Mouse (Mus musculus) hindbrain, embryonic 13.5 days (tissue): ENCODE results near the gene Kif18a. TPM values are rescaled to one million over a fixed set of nuclear protein-coding genes. Genes with fewer than 3 reads are reported as not detected.

ENCODE experiments used
- ATAC-seq: fragments of 200-750 bp; cut with Nextera tagmentation; 2 replicates; pipeline ENCODE4 v1.8.0; 2017; ENCODE audit warnings: moderate TSS enrichment; ENCODE audit not compliant: low FRiP score
- H3K27ac ChIP-seq: fragments of 300-500 bp; sonication (generic); 2 replicates; pipeline ENCODE4 v1.5.1; 2015; ENCODE audit warnings: inconsistent platforms, mild to moderate bottlenecking, moderate library complexity
- H3K27me3 ChIP-seq: fragments of 300-500 bp; sonication (generic); 2 replicates; pipeline ENCODE4 v1.6.1; 2015; ENCODE audit warnings: mild to moderate bottlenecking, inconsistent platforms
- H3K36me3 ChIP-seq: fragments of 300-500 bp; sonication (generic); 2 replicates; pipeline ENCODE4 v1.6.1; 2015; ENCODE audit warnings: mild to moderate bottlenecking, inconsistent platforms
- H3K4me1 ChIP-seq: fragments of 300-500 bp; sonication (generic); replicated peaks from 2 replicates; pipeline ENCODE4 v1.6.1; 2015; ENCODE audit warnings: inconsistent platforms
- H3K4me2 ChIP-seq: fragments of 300-500 bp; sonication (generic); 2 replicates; pipeline ENCODE4 v1.6.1; 2015; ENCODE audit warnings: inconsistent platforms, mild to moderate bottlenecking, moderate library complexity
- H3K4me3 ChIP-seq: fragments of 300-500 bp; sonication (generic); 2 replicates; pipeline ENCODE4 v1.5.1; 2015; ENCODE audit warnings: mild to moderate bottlenecking, inconsistent platforms
- H3K9ac ChIP-seq: fragments of 300-500 bp; sonication (generic); 2 replicates; pipeline ENCODE4 v1.6.1; 2015; ENCODE audit warnings: mild to moderate bottlenecking, inconsistent platforms
- H3K9me3 ChIP-seq: fragments of 300-500 bp; sonication (generic); 2 replicates; pipeline ENCODE4 v1.6.1; 2016; ENCODE audit warnings: inconsistent platforms
- WGBS: fragments of 180-500 bp; shearing (Covaris S2); methylation state at CpG from one replicate; pipeline ENCODE4 v1.1.7; 2015; 5-methylcytosine and 5-hydroxymethylcytosine counted together
- polyA plus RNA-seq: library from polyadenylated mRNA; unstranded; fragments of >200 nt; fragmentation: Nextera tagmentation; extraction: Ambion mirVana; gene quantifications from 2 replicates; pipeline ENCODE4 v1.2.1, GENCODE M21; 2015

Gene Kif18a
- polyA plus RNA-seq, result 6.6 and 7.9 TPM in 2 replicates

DNA sequence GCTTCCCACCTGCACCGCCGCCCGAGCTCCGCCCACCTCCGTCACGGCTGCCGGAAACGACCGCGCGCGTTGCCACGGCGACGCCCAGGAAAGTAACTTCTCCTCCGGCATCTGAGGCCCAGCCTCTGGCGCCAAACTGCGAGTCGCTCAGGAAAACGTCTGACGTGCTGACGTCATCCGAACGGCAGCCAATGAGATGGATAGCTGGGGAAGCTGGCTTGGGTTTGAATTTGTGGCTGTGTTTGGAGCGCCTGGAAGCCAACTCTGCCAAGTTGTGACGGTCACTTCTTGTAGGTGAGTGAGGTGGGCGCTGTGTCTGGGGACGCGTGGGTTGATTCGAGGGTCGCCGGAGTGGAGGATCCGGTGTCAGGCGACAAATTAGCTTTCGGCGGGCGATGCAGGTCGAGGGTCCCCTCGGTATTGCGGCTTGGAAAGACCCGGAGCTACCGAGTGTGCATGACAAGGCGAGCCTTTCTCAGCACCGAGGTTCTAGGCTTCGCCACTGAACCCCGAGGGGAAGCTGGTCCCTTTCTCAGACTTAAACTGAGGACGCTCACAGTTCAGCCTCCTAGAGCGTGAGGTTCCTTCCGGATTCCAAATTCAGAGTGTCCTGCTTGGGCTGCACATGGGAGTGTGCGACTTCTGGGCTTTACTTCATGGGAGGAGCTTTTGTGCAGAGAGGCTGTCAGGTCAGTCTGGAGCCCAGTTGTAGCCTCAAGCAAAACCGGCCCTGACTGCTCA lies at the start of gene Kif18a, which contains the start of gene Mettl15:
Gene Kif18a, plus strand, starts transcription at position 139 of the 741 bp plus-strand sequence.
Gene Mettl15, minus strand, starts transcription at position 149 of the 741 bp plus-strand sequence.
- peak within 1 kb of the TSS; percentile 74 for H3K9ac ChIP-seq
- no peaks in the 10 kb centered on the region for H3K9me3 ChIP-seq
- no peaks in the 10 kb centered on the region for H3K27me3 ChIP-seq
- peaks cover 14% of the 10 kb centered on the region for H3K4me1 ChIP-seq
- H3K27ac ChIP-seq, result peak within 1 kb of the TSS; percentile 77
- under 1% methylated on average over 51 of the region's 51 CpGs for WGBS
- H3K36me3 ChIP-seq, result no peaks in the 10 kb centered on the region
- H3K4me3 ChIP-seq, result peak within 1 kb of the TSS; percentile 67
- peak; percentile 99 for ATAC-seq
- peak within 1 kb of the TSS; percentile 92 for H3K4me2 ChIP-seq

DNA sequence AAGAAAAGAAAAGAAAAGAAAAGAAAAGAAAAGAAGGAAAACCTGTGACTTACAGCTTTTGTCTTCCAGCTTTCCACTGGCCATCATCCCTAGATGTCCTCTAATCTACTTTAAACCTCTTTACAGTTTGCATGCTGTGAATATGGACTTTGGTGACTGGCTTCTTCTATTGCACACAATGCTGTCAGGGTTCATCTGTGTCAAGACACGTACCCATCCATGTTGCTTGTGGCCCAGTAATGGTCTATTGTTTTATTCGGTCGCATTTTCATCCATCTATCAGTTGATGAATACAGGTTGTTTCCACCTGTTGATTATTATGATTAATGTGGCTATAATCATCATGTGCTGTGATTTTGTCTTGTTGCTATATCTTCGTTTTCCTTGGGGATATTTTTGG lies 46.7 kb upstream of the Kif18a start:
- Histone ChIP-seq H3K36me3 (no peaks in the 10 kb centered on the region), H3K9me3 (no peaks in the 10 kb centered on the region), H3K4me2 (no peak overlapping the region), H3K9ac (no peak overlapping the region), H3K27me3 (no peaks in the 10 kb centered on the region), H3K27ac (no peak overlapping the region), H3K4me1 (no peaks in the 10 kb centered on the region), H3K4me3 (no peak overlapping the region)
- 83% methylated on average over 4 of the region's 4 CpGs for WGBS
- no peak for ATAC-seq

DNA sequence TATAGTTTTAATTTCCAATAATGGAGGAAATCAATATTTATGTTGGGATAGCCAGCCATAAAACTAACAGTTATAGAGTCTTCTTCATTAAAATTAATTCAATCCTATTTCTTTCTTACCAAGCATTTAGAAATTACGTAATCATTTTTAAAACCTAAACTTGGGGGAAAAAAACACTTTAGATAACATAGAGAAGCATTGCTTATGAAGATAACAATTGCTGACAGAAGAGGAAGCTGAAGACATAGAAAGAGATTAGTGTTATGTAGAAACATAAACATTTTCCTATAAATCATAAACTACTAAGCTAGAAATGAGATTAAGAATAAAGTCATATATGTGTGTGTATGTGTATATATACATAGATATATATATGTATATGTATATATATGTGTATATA lies 44.8 kb upstream of the Kif18a start:
- Histone ChIP-seq H3K4me3 (no peak overlapping the region), H3K9me3 (no peaks in the 10 kb centered on the region), H3K9ac (no peak overlapping the region), H3K4me2 (no peak overlapping the region), H3K27ac (no peak overlapping the region), H3K36me3 (no peaks in the 10 kb centered on the region), H3K27me3 (no peaks in the 10 kb centered on the region), H3K4me1 (no peaks in the 10 kb centered on the region)
- ATAC-seq, result no peak
- 96% methylated on average over 1 of the region's 1 CpGs for WGBS

DNA sequence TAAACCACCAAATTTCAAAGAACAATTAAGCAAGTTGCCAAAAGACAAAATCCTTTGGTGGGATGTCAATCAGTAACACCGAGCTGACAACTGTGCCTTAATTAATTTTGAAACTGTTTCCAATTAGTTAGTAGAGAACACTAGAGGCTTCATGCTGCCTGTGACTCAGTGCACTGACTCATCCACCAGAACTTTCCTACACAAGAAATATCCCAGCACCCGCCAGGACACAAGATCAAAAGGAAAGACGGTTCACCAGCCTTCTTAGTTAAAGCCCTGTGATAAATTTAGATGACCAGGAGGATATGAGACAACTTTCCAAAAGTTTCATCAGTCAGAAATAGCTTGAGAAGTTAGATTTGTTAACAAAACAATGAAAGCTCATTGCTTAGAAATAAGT lies 38.6 kb upstream of the Kif18a start:
- ATAC-seq, result no peak

DNA sequence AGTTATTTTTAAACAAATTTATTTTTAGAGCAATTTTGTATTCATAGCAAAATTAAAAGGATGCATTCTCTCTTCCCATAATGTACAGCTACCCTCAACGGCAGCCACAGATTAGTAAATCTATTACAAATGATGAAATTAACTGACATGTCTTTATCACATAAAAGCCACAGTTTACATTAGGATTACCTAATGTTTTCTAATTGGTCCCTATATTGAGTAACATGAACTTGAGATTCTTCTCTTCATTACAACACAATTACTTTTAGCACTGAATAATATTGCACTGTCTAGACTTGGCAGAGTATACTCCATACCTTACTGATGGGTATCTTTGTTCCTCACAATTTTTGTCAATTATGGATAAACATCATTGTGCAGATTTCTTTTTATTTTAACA lies 17.8 kb upstream of the Kif18a start:
- ATAC-seq, result no peak
- Histone ChIP-seq H3K27ac (no peak overlapping the region), H3K27me3 (no peaks in the 10 kb centered on the region), H3K4me1 (no peaks in the 10 kb centered on the region), H3K4me3 (no peak overlapping the region), H3K9me3 (no peaks in the 10 kb centered on the region), H3K4me2 (no peak overlapping the region), H3K9ac (no peak overlapping the region), H3K36me3 (no peaks in the 10 kb centered on the region)
- 92% methylated on average over 1 of the region's 1 CpGs for WGBS

More for the DNA sequence above, 38.6 kb upstream of the Kif18a start:
- no peaks in the 10 kb centered on the region for H3K4me1 ChIP-seq
- H3K9me3 ChIP-seq, result no peaks in the 10 kb centered on the region
- no peak overlapping the region for H3K4me3 ChIP-seq
- H3K27ac ChIP-seq, result no peak overlapping the region
- H3K9ac ChIP-seq, result no peak overlapping the region
- 71% methylated on average over 3 of the region's 3 CpGs for WGBS
- H3K36me3 ChIP-seq, result no peaks in the 10 kb centered on the region
- no peak overlapping the region for H3K4me2 ChIP-seq
- H3K27me3 ChIP-seq, result no peaks in the 10 kb centered on the region

DNA sequence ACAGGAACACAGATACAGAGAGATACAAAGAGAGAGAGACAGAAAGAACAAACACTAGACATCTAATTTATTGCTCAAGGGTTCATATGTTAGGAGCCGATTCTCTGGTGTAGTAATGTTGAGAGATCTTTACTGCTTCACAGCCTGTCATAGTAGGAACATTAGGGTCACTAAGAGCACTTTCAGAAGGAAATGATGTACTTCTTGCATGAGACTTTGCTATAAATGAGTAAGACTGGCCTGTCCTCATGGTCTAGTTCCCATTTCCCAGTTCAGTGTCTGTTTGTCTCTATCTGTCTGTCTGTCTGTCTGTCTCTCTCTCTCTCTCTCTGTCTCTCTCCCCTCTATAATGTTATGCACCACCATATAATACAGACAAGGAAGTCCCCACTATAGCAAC lies 7.4 kb upstream of the Kif18a start:
- Histone ChIP-seq H3K9ac (no peak overlapping the region), H3K9me3 (no peaks in the 10 kb centered on the region), H3K4me2 (no peak overlapping the region), H3K4me1 (peaks cover 7% of the 10 kb centered on the region), H3K27me3 (no peaks in the 10 kb centered on the region), H3K4me3 (no peak overlapping the region), H3K36me3 (no peaks in the 10 kb centered on the region), H3K27ac (no peak overlapping the region)
- ATAC-seq, result no peak
- 92% methylated on average over 1 of the region's 1 CpGs for WGBS

DNA sequence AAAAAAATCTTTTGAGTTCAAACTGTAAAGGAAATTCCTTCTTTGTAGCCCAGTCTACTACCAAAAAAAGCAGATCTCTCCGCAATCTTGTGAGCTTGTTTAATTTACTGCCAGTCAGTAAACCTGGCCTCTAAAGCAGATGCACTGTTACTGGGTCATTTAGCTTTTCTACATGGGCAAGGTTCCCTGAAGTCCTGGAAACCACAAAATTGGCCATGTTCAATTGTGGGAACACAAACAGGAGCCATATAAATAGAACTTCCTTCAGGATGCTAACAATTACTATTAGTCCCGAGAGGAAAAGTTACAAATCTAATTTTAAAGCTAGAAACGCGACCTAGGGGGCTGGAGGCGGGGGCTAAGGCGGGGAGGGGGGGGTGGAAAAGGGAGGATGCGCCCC lies 2.9 kb upstream of the Kif18a start:
- no peaks in the 10 kb centered on the region for H3K27me3 ChIP-seq
- H3K9me3 ChIP-seq, result no peaks in the 10 kb centered on the region
- H3K4me2 ChIP-seq, result peak overlapping the region; percentile 54
- H3K27ac ChIP-seq, result no peak overlapping the region
- peak overlapping the region; percentile 59 for H3K9ac ChIP-seq
- 7% methylated on average over 7 of the region's 7 CpGs for WGBS
- no peak for ATAC-seq
- peak overlapping the region; percentile 42 for H3K4me3 ChIP-seq
- H3K4me1 ChIP-seq, result peaks cover 14% of the 10 kb centered on the region
- H3K36me3 ChIP-seq, result no peaks in the 10 kb centered on the region

DNA sequence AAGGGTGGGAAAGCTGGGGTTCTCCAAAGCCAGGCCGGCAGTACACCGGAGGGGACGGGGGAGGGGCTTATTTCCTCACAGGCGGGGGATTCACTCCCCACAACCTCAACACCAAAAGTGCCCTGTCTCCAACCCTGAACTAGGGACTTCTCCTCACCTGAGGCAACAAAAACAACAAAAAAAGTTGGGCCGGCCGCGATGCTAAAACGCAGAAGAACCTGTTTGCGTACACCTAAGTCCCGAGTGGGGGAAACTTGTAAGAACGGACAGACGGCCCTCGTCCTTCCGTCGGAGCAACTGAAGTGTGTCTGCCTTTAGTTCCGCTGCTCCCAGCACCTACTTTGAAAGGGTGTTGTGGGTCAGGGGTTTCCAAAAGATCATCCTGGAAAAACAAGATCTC lies 2.5 kb upstream of the Kif18a start:
- Histone ChIP-seq H3K4me1 (peaks cover 14% of the 10 kb centered on the region), H3K36me3 (no peaks in the 10 kb centered on the region), H3K27me3 (no peaks in the 10 kb centered on the region), H3K27ac (no peak overlapping the region), H3K9ac (peak overlapping the region; percentile 59), H3K4me2 (peak overlapping the region; percentile 54), H3K4me3 (peak overlapping the region; percentile 42), H3K9me3 (no peaks in the 10 kb centered on the region)
- WGBS, result 0% methylated on average over 16 of the region's 16 CpGs
- no peak for ATAC-seq

DNA sequence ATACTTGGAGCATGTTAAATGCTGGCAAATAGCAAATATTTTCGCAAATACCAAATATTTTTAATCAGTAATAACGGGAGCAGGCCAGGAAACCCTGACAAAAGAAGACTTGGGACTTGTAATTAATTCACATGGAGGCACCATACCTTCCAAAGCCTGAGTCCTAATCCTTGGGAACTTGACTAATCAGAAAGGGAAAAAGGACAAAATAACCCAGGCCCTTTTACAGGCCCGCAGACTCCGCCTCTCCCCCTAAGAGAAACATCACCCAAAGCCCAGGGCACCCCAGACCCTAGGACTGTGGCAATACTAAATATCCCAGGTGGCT lies 302 bp upstream of the Kif18a start:
- Histone ChIP-seq H3K27me3 (no peaks in the 10 kb centered on the region), H3K36me3 (no peaks in the 10 kb centered on the region), H3K9me3 (no peaks in the 10 kb centered on the region), H3K27ac (peak overlapping the region; percentile 77), H3K9ac (peak overlapping the region; percentile 65), H3K4me3 (peak overlapping the region; percentile 67), H3K4me1 (peaks cover 14% of the 10 kb centered on the region), H3K4me2 (peak overlapping the region; percentile 92)
- ATAC-seq, result no peak
- 6% methylated on average over 4 of the region's 4 CpGs for WGBS

DNA sequence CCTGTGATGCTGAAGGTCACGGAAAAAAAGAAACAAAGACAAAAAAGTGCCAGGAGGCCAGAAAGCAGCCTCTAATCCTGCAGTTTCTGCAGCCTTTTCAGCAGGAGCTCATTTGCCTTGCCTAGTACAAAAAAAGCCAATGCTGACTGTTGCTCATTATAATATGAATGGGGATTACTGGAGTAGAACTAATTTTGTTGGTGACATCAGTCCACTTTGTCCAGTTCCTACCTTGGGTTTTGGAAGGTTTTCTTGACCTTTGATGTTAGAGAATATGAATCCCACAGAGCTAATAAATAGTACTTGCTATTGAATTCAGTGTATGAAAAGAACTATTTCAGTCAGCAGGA lies 778 bp downstream of the Kif18a start:
- Histone ChIP-seq H3K9ac (peak overlapping the region; percentile 74), H3K4me3 (peak overlapping the region; percentile 67), H3K27ac (peak overlapping the region; percentile 67), H3K36me3 (no peaks in the 10 kb centered on the region), H3K27me3 (no peaks in the 10 kb centered on the region), H3K4me2 (peak overlapping the region; percentile 92), H3K9me3 (no peaks in the 10 kb centered on the region), H3K4me1 (peaks cover 14% of the 10 kb centered on the region)
- no peak for ATAC-seq
- WGBS, result 3% methylated on average over 1 of the region's 1 CpGs

DNA sequence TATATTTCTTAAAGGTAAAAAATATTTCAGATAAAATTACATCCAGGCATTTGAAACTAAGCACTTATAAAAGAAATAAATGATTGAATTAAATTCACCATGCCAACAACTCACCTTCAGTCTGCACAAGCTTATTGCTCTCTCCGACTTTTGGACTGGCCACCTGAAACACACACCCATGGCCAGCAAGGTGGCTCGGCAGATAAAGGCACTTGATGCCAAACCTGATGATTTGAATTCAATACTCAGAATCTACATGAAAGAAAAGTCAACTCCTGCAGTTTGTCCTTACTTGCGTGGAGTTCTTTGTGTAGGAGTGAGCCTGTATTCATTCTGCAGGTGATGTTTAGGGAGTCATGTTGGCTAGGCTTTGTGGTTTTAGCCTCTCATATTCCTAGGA lies 3.6 kb downstream of the Kif18a start:
- H3K4me2 ChIP-seq, result no peak overlapping the region
- peaks cover 5% of the 10 kb centered on the region for H3K4me1 ChIP-seq
- H3K9ac ChIP-seq, result no peak overlapping the region
- H3K27ac ChIP-seq, result no peak overlapping the region
- ATAC-seq, result no peak
- no peaks in the 10 kb centered on the region for H3K9me3 ChIP-seq
- H3K27me3 ChIP-seq, result no peaks in the 10 kb centered on the region
- WGBS, result 87% methylated on average over 3 of the region's 3 CpGs
- no peaks in the 10 kb centered on the region for H3K36me3 ChIP-seq
- H3K4me3 ChIP-seq, result no peak overlapping the region

DNA sequence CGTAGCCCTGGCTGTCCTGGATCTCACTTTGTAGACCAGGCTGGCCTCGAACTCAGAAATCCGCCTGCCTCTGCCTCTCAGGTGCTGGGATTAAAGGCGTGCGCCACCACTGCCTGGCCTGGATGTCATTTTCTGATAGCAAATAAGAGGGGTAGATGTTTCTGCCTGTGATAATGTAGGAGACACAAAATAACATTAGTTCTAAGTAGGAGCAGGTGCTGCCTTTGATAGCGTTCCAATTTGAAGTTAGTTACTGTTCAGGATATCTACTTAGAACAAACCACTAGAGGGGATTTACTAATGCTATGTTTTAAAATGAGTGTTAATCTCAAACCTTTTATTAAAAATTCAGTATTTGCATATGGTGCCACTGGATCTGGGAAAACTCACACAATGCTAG lies 8.8 kb downstream of the Kif18a start:
- H3K9ac ChIP-seq, result no peak overlapping the region
- H3K27ac ChIP-seq, result no peak overlapping the region
- no peak overlapping the region for H3K4me3 ChIP-seq
- H3K4me1 ChIP-seq, result no peaks in the 10 kb centered on the region
- no peak for ATAC-seq
- H3K36me3 ChIP-seq, result no peaks in the 10 kb centered on the region
- no peaks in the 10 kb centered on the region for H3K27me3 ChIP-seq
- 95% methylated on average over 6 of the region's 6 CpGs for WGBS
- no peaks in the 10 kb centered on the region for H3K9me3 ChIP-seq
- no peak overlapping the region for H3K4me2 ChIP-seq

DNA sequence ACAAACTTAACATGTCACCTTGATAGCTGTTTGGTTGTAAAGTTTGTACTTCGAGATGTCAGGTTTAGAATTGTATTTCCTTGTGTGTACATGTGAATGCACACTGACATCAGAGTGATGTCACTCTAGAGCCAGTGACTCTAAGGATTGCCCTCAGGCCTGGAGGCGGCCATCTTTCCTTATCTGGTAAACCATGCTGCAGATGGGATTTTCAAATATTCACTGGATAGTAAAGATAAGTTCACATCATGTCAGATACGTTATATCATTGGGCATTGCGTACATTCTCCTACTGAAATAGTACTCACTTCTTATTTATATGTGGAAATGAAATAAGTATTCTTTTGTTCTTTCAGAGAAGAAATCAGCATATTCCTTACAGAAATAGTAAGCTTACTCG lies 15.7 kb downstream of the Kif18a start:
- no peaks in the 10 kb centered on the region for H3K9me3 ChIP-seq
- no peak for ATAC-seq
- H3K4me2 ChIP-seq, result no peak overlapping the region
- no peak overlapping the region for H3K4me3 ChIP-seq
- no peaks in the 10 kb centered on the region for H3K27me3 ChIP-seq
- H3K36me3 ChIP-seq, result no peaks in the 10 kb centered on the region
- 93% methylated on average over 5 of the region's 5 CpGs for WGBS
- no peak overlapping the region for H3K9ac ChIP-seq
- no peaks in the 10 kb centered on the region for H3K4me1 ChIP-seq
- H3K27ac ChIP-seq, result no peak overlapping the region
